Mouse (Mus musculus): ENCODE results near the gene Xdh.

- TF ChIP-seq CTCF (IDR thresholded peaks at IDR 0.05; ENCODE audit: low read depth, low read length) (no peak), POLR2A (IDR thresholded peaks at IDR 0.05; ENCODE audit: extremely low read depth, insufficient read depth, low read length) (no peak)
Measured at GRCm38 (mm10) chr17:73935163-73935562, 14.8 kb downstream of the Xdh start.

Data from liver, adult 2 months (tissue).